8 mouse cellular contexts compared by ENCODE assay signal in genomic region chr3:37420072-37420471, GRCm38 (mm10). TPM values are rescaled to one million over a fixed set of nuclear protein-coding genes. Genes with fewer than 3 reads are reported as not detected.
DNase-seq lines count a peak whose midpoint lies in the region; ATAC-seq and TF ChIP-seq lines count a peak whose summit lies in the region.

Gene Nudt6 (minus strand): TSS chr3:37420211.

- peak; percentile 47; the same call in 1 of the 2 replicates for TF ChIP-seq EP300 in lung, postnatal 0 days (IDR thresholded peaks at IDR 0.05)

- DNase-seq in MEL-GATA-1-ER (ENCODE audit: extremely low read depth, low read depth): peak; percentile 87
- peak; percentile 86 for DNase-seq in cerebellum, adult 8-10 months
- DNase-seq in hindbrain, embryonic 10.5 days (ENCODE audit: low spot score): peak; percentile 95
- DNase-seq in layer of hippocampus, adult 9-11 months: peak; percentile 88
- DNase-seq in lung, postnatal 0 days (ENCODE audit: low spot score): peak; percentile 96
- DNase-seq in ovary, postnatal 14 days (ENCODE audit: low spot score): peak; percentile 91
- DNase-seq in thymus, postnatal 14 days: peak; percentile 94

- peak; percentile 10; the same call in 1 of the 2 replicates for TF ChIP-seq CTCF in lung, postnatal 0 days (IDR thresholded peaks at IDR 0.05)

- peaks cover 24% of the 10 kb centered on the region for H3K4me1 ChIP-seq in hindbrain, embryonic 10.5 days (replicated peaks)
- peaks cover 2% of the 10 kb centered on the region; the same call in 1 of the 2 replicates for H3K4me1 ChIP-seq in lung, postnatal 0 days (ENCODE audit: insufficient read depth, low read depth, low read length)

- peak within 1 kb of the TSS; percentile 87 for H3K4me2 ChIP-seq in lung, postnatal 0 days (replicated peaks; ENCODE audit: low read depth, low read length)

- no peaks in the 10 kb centered on the region for H3K9me3 ChIP-seq in hindbrain, embryonic 10.5 days
- H3K9me3 ChIP-seq in lung, postnatal 0 days (ENCODE audit: low read length): no peaks in the 10 kb centered on the region

- peak within 1 kb of the TSS; percentile 82 for H3K9ac ChIP-seq in lung, postnatal 0 days (replicated peaks; ENCODE audit: low read depth)

- H3K4me3 ChIP-seq in hindbrain, embryonic 10.5 days: peak within 1 kb of the TSS; percentile 85
- H3K4me3 ChIP-seq in lung, postnatal 0 days (ENCODE audit: low read depth, low read length): peak within 1 kb of the TSS; percentile 87

- H3K27ac ChIP-seq in hindbrain, embryonic 10.5 days: peak within 1 kb of the TSS; percentile 93
- H3K27ac ChIP-seq in lung, postnatal 0 days (ENCODE audit: low read length): peak within 1 kb of the TSS; percentile 94

- peak; percentile 63 for ATAC-seq in frontal cortex, adult (ENCODE audit: low TSS enrichment)
- peak; percentile 86 for ATAC-seq in lung, postnatal 0 days

- no peaks in the 10 kb centered on the region for H3K27me3 ChIP-seq in hindbrain, embryonic 10.5 days (ENCODE audit: insufficient read depth, poor library complexity, severe bottlenecking)
- no peaks in the 10 kb centered on the region for H3K27me3 ChIP-seq in lung, postnatal 0 days (replicated peaks; ENCODE audit: insufficient read depth, low read length)

- peaks cover 8% of the 10 kb centered on the region for H3K36me3 ChIP-seq in hindbrain, embryonic 10.5 days
- no peaks in the 10 kb centered on the region for H3K36me3 ChIP-seq in lung, postnatal 0 days (ENCODE audit: insufficient read depth, low read length)

- WGBS in hindbrain, embryonic 10.5 days: 0% methylated on average over 50 of the region's 50 CpGs
- under 1% methylated on average over 47 of the region's 50 CpGs for WGBS in lung, postnatal 0 days

RNA-seq across cellular contexts. Expression of gene Nudt6, which starts in this region (rescaled TPM):
- 3.4 and 4.9 TPM in 2 replicates for polyA plus RNA-seq in hindbrain, embryonic 10.5 days (2016; fragmentation: Nextera tagmentation; extraction: Ambion mirVana)
- polyA plus RNA-seq in lung, postnatal 0 days (2015; fragmentation: Nextera tagmentation; extraction: Ambion mirVana): 7.3 and 8.8 TPM in 2 replicates

Comparison
In these comparisons a context has a peak if more than half of its experiments do, and no peak if none do; other contexts are left out.
1. Peak in every context shown above with its lines: DNase-seq, ATAC-seq, H3K4me3 ChIP-seq and H3K27ac ChIP-seq.